Mouse (Mus musculus): Measurements from ENCODE around the gene Rfxank. TPM values are rescaled to one million over a fixed set of nuclear protein-coding genes. Genes with fewer than 3 reads are reported as not detected.

Gene Rfxank
- 21.7 and 26.6 TPM in 2 replicates for polyA plus RNA-seq (2012; rRNA removed)

DNA sequence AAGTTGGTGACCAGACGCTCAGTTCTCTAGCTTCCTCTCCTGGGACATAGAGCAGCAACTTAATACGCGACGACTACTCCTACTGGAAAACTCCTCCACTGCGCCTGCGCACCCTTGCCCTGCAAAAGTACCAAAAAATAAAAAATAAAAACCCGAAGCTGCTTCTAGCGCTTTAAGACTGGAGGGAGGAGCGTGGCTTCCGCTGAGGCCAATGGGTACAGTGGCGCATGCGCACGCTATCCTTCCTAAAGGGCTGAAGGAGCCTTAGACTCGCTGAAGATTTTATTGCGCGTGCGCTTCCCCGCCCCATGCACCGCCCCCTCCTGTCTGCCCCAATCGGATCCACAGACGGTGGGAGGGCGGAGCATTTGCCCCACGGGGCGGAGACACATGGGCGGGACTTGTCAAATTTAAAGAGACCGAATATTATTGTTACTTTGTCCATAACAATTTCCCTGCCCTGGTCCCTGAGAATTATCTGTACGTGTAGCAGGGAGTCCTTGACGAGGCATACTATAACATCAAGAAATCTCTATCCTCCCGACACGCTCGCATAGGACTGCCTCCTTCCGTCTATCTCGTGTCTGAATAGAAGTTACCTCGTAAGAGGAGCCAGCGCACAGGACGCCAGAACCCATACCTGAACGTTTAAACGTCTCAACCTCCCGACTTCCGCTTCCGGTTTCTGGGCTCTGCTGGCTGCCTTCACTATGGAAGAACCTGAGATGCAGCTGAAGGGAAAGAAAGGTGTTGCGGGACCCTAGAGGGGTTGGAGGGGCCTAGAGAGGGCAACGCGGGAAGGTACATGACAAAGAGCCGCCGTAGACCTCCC lies at the start of gene Rfxank, which contains the start of the genes Borcs8 and Mef2b:
Gene Rfxank, minus strand, starts transcription at position 129 of the 832 bp plus-strand sequence.
Gene Borcs8, plus strand, starts transcription at position 474 of the 832 bp plus-strand sequence.
Gene Mef2b, plus strand, starts transcription at position 686 of the 832 bp plus-strand sequence.

DNA sequence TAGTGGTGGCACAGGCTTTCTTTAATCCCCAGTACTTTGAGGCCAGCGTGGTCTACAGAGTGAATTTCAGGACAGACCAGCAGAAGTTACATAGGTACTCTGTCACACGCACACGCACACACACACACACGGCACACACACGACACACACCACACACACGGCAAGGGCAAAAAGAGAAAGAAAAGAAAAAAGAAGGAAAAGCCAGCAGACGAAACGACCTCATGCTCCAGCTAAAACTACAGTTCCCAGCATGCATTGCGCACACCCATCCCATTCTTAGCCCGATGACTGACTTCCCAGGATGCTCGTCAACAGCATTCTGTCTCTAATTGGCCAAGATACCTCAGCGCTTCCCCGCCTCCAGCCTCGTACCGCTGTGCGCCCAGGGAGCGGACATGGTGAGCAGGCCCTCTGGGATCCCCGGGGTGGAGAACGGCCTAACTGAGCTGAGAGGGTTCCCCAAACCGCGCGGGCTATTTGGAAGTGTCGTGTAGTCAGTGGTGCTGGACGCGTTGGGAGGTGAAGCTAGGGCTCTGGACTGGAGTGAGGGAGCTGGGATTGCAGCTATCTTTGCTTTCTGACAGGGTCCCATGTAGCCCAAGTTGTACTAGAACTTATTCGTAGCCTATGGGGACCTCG lies 33.2 kb upstream of the Rfxank start, which contains the start of gene Tmem161a:
Gene Tmem161a, plus strand, starts transcription at position 314 of the 639 bp plus-strand sequence.

DNA sequence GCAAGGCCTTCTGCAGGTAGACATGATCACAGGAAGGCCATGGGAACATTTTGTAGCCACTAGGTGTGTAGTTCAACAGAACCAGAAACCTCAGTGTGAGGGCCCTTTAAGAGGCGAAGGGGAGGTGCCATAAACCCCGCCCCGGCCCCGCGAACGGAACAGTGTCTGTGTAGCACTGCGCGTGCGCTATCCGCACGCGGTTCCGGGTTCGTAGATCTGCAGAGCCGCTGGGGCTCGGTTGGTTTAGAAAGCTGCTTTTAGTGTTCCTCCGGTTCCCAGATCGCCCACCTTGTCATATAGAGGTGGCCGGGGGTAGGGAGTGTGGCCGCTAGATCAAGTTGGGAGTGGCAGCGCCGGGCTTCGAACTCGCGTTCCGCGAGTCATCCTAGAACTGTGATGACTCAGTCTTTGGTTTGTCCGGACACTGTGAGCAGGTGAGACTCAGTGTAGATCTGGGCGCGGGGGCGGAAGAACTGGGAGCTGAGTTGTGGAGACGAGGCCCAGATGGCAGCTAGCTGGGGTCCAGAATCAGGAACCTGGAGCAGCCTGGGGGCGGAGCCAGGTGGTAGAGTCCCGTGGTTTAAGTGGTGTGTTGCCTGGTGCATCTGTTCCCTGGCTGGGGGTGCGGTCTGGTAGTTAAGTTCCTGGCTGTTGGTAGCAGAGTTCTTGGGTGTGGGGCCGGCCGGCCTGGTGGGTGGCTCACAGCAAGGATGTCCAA lies 7.6 kb downstream of the Rfxank start, which contains the start of gene Nr2c2ap:
Gene Nr2c2ap, plus strand, starts transcription at position 168 of the 718 bp plus-strand sequence.

DNA sequence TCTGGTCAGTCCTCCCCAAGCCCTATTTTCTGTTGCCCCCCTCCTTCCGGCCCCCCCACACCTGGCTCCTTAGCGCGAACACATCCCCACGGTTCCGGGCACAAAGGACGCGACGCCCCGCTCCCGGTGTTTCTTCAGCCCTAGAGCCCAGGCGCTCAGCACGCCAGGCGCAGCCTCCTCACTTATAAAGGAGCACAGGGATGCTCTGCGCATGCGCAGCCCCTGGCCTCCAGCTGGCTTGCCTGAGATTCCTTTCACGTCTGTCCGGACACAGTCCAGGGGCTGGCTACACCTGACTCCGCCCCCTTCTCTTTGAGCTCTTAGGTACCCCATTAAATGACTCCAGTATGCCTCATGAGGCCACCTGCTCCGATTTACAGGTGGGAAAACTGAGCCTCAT lies 18.3 kb downstream of the Rfxank start, which contains the start of gene Ncan:
Gene Ncan, minus strand, starts transcription at position 207 of the 400 bp plus-strand sequence.

DNA sequence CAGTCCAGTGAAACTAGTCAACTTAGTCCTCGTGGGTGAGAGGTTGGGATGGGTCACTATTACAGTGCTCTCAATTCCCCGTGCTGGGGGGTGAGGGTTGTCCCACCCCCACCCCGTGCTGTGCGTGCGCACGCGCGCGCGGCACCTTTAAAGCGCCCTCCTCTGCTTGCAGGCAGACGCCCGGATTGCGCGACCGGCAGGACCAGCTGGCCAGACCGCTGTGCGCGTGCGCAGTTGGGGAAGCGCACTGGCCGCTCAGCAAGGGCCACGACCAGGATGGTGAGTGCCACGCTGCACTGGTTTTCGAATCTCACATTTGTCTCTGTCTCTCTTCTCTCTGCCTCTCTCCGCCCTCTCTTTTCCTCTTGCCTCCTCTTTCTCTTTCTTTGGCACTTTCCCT lies 55.7 kb downstream of the Rfxank start, which contains the start of gene Hapln4:
Gene Hapln4, plus strand, starts transcription at position 173 of the 400 bp plus-strand sequence.

Other genes with a start within 250 kb of the Rfxank start
- gene Tssk6, start 237.0 kb downstream of the Rfxank start, polyA plus RNA-seq (2012; rRNA removed): 0.50 and 0.51 TPM in 2 replicates
- 106 and 170 TPM in 2 replicates for gene Ndufa13, start 236.6 kb downstream of the Rfxank start, polyA plus RNA-seq (2012; rRNA removed)
- gene Yjefn3, start 236.4 kb downstream of the Rfxank start, polyA plus RNA-seq (2012; rRNA removed): 5.5 and 10.0 TPM in 2 replicates
- 70.6 and 123 TPM in 2 replicates for gene Gatad2a, start 142.8 kb downstream of the Rfxank start, polyA plus RNA-seq (2012; rRNA removed)
- 48.0 and 84.9 TPM in 2 replicates for gene Mau2, start 96.4 kb downstream of the Rfxank start, polyA plus RNA-seq (2012; rRNA removed)
- gene Sugp1, start 96.3 kb downstream of the Rfxank start, polyA plus RNA-seq (2012; rRNA removed): 27.0 and 29.2 TPM in 2 replicates
- 4.4 and 5.1 TPM in 2 replicates for gene Tm6sf2, start 66.2 kb downstream of the Rfxank start, polyA plus RNA-seq (2012; rRNA removed)
- gene Hapln4, start 55.7 kb downstream of the Rfxank start, polyA plus RNA-seq (2012; rRNA removed): 0.08 and 0.17 TPM in 2 replicates
- gene Ncan, start 18.3 kb downstream of the Rfxank start, polyA plus RNA-seq (2012; rRNA removed): 24.0 and 32.7 TPM in 2 replicates
- gene Nr2c2ap, start 7.8 kb downstream of the Rfxank start, polyA plus RNA-seq (2012; rRNA removed): 14.4 and 18.8 TPM in 2 replicates
- gene Borcs8, start 345 bp upstream of the Rfxank start, polyA plus RNA-seq (2012; rRNA removed): 48.8 and 80.2 TPM in 2 replicates
- 0.25 and 0.31 TPM in 2 replicates for gene Mef2b, start 557 bp upstream of the Rfxank start, polyA plus RNA-seq (2012; rRNA removed)
- gene Tmem161a, start 33.2 kb upstream of the Rfxank start, polyA plus RNA-seq (2012; rRNA removed): 80.2 and 80.4 TPM in 2 replicates
- 8.8 and 12.3 TPM in 2 replicates for gene Slc25a42, start 73.2 kb upstream of the Rfxank start, polyA plus RNA-seq (2012; rRNA removed)
- 79.3 and 93.7 TPM in 2 replicates for gene Sugp2, start 95.1 kb upstream of the Rfxank start, polyA plus RNA-seq (2012; rRNA removed)
- 34.0 and 35.4 TPM in 2 replicates for gene Armc6, start 95.3 kb upstream of the Rfxank start, polyA plus RNA-seq (2012; rRNA removed)
- 117 and 118 TPM in 2 replicates for gene Homer3, start 143.7 kb upstream of the Rfxank start, polyA plus RNA-seq (2012; rRNA removed)
- gene Ddx49, start 163.3 kb upstream of the Rfxank start, polyA plus RNA-seq (2012; rRNA removed): 54.6 and 70.9 TPM in 2 replicates
- gene Cope, start 163.4 kb upstream of the Rfxank start, polyA plus RNA-seq (2012; rRNA removed): 214 and 227 TPM in 2 replicates
- gene Cers1, start 176.6 kb upstream of the Rfxank start, polyA plus RNA-seq (2012; rRNA removed): 6.7 and 8.8 TPM in 2 replicates
- 3.1 and 7.7 TPM in 2 replicates for gene Gdf1, start 190.7 kb upstream of the Rfxank start, polyA plus RNA-seq (2012; rRNA removed)
- gene Upf1, start 214.1 kb upstream of the Rfxank start, polyA plus RNA-seq (2012; rRNA removed): 39.3 and 42.0 TPM in 2 replicates
- gene Comp, start 234.4 kb upstream of the Rfxank start, polyA plus RNA-seq (2012; rRNA removed): 0.28 and 0.31 TPM in 2 replicates

Data from central nervous system, embryonic 11.5 days (tissue).